Mouse (Mus musculus) stomach, postnatal 0 days (tissue): ENCODE measurements around the gene Man2b1. TPM values are rescaled to one million over a fixed set of nuclear protein-coding genes. Genes with fewer than 3 reads are reported as not detected.

Source experiments
- ATAC-seq: fragments of 200-750 bp; cut with Nextera tagmentation; 2 replicates; pipeline ENCODE4 v1.8.0; 2017; ENCODE audit not compliant: low FRiP score, low TSS enrichment
- DNase-seq: peaks from one replicate; pipeline ENCODE4 v3.0.0-alpha.2; 2016; ENCODE audit warnings: low spot score
- H3K27ac ChIP-seq: fragments of 300-500 bp; sonication (generic); replicated peaks from 2 replicates; pipeline ENCODE4 v1.5.1; 2014; ENCODE audit warnings: mild to moderate bottlenecking, control low read depth
- H3K27me3 ChIP-seq: fragments of 300-500 bp; sonication (generic); 2 replicates; pipeline ENCODE4 v1.6.1; 2014; ENCODE audit warnings: low read length; ENCODE audit not compliant: control insufficient read depth, insufficient read depth
- H3K36me3 ChIP-seq: fragments of 300-500 bp; sonication (generic); 2 replicates; pipeline ENCODE4 v1.6.1; 2014; ENCODE audit warnings: low read length, mixed read lengths; ENCODE audit not compliant: control insufficient read depth, insufficient read depth
- H3K4me1 ChIP-seq: fragments of 300-500 bp; sonication (generic); replicated peaks from 2 replicates; pipeline ENCODE4 v1.6.1; 2014; ENCODE audit warnings: antibody characterized with exemption; ENCODE audit not compliant: control insufficient read depth, insufficient read depth
- H3K4me2 ChIP-seq: fragments of 300-500 bp; sonication (generic); replicated peaks from 2 replicates; pipeline ENCODE4 v1.6.1; 2014; ENCODE audit warnings: low read depth, mild to moderate bottlenecking, control low read depth, moderate library complexity
- H3K4me3 ChIP-seq: fragments of 300-500 bp; sonication (generic); 2 replicates; pipeline ENCODE4 v1.5.1; 2014; ENCODE audit warnings: low read depth, low read length, control low read depth
- H3K9ac ChIP-seq: fragments of 300-500 bp; sonication (generic); 2 replicates; pipeline ENCODE4 v1.6.1; 2014; ENCODE audit warnings: mild to moderate bottlenecking, low read length, control low read depth, mixed read lengths
- H3K9me3 ChIP-seq: fragments of 300-500 bp; sonication (generic); 2 replicates; pipeline ENCODE4 v1.6.1; 2016; ENCODE audit warnings: low read length; ENCODE audit not compliant: control insufficient read depth
- CTCF ChIP-seq: IDR thresholded peaks from 2 replicates; pipeline ENCODE4 v1.5.1; 2016; ENCODE audit warnings: antibody characterized with exemption, low read depth, mild to moderate bottlenecking, moderate library complexity
- EP300 ChIP-seq: optimal IDR thresholded peaks from 2 replicates; pipeline ENCODE3; 2016; ENCODE audit warnings: antibody characterized with exemption
- WGBS: fragments of 180-500 bp; shearing (Covaris S2); extraction: QIAGEN DNeasy Blood & Tissue Kit; methylation state at CpG from one replicate; pipeline ENCODE4 v1.1.7; 2014; 5-methylcytosine and 5-hydroxymethylcytosine counted together
- polyA plus RNA-seq: library from polyadenylated mRNA; unstranded; fragments of >200 nt; fragmentation: Nextera tagmentation; extraction: Ambion mirVana; gene quantifications from 2 replicates; pipeline ENCODE4 v1.2.1, GENCODE M21; 2015

The Man2b1 gene
- polyA plus RNA-seq, 1 experiment from 2014 or later, result 29.1 TPM

DNA sequence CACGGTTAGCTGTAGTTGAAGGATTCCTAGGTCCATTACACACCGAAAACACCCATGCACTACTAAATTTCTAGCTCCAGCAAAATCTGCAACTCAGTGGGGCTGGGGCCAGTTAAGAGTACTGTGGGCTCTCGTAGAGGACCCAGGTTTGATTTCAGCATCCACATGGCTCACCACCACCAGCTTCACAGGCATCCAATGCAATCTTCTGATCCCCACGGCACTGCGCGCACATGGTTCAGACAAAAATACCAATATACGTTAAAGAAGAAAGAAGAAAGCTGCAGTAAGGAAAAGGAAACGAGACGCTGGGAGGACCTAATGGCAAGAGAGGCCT lies 46.7 kb upstream of the Man2b1 start:
- H3K27me3 ChIP-seq, result no peaks in the 10 kb centered on the region
- H3K4me2 ChIP-seq, result peak overlapping the region; percentile 79
- peak overlapping the region; percentile 90 for H3K27ac ChIP-seq
- WGBS, result under 1% methylated on average over 9 of the region's 9 CpGs
- peak overlapping the region; percentile 79 for H3K4me3 ChIP-seq
- TF ChIP-seq EP300 (no peak), CTCF (no peak)
- no peaks in the 10 kb centered on the region for H3K9me3 ChIP-seq
- H3K9ac ChIP-seq, result peak overlapping the region; percentile 61
- ATAC-seq, result peak; percentile 19; the same call in 1 of the 2 replicates
- H3K4me1 ChIP-seq, result no peaks in the 10 kb centered on the region
- no peak for DNase-seq
- peaks cover 19% of the 10 kb centered on the region for H3K36me3 ChIP-seq

- peaks cover 18% of the 10 kb centered on the region for H3K36me3 ChIP-seq
- peak; percentile 86 for ATAC-seq
- H3K9ac ChIP-seq, result peak within 1 kb of the TSS; percentile 86
- no peaks in the 10 kb centered on the region for H3K4me1 ChIP-seq
- H3K27ac ChIP-seq, result peak within 1 kb of the TSS; percentile 99
- WGBS, result under 1% methylated on average over 55 of the region's 59 CpGs
- no peaks in the 10 kb centered on the region for H3K27me3 ChIP-seq
- peak within 1 kb of the TSS; percentile 95 for H3K4me2 ChIP-seq
- H3K4me3 ChIP-seq, result peak within 1 kb of the TSS; percentile 79
- H3K9me3 ChIP-seq, result no peaks in the 10 kb centered on the region
- TF ChIP-seq CTCF (no peak), EP300 (no peak)
- DNase-seq, result peak; percentile 92
Measured at GRCm38 (mm10) chr8:85036718-85037365, 46.2 kb upstream of the Man2b1 start, which contains the start of gene Tnpo2. TSS of gene Tnpo2 (plus strand) at chr8:85036915.

DNA sequence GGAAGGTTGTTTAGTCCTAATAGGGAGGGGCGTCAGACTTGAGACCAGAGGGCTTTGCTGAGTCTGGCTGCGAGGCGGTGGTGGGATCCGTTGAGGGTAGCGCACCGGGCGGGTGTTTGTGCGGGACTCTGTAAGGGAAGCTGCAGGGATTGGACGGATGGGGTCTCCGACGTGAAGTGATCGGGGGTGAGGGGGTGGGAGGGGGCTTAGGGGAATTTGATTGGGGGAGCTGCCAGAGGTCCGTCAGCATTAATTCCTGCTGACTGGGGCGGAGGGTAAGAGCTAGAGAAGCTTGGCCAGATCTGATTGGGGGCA lies 45.7 kb upstream of the Man2b1 start:
- Histone ChIP-seq H3K9me3 (no peaks in the 10 kb centered on the region), H3K36me3 (peaks cover 14% of the 10 kb centered on the region), H3K4me2 (peak overlapping the region; percentile 95), H3K27me3 (no peaks in the 10 kb centered on the region), H3K4me3 (peak overlapping the region; percentile 79), H3K27ac (peak overlapping the region; percentile 99), H3K4me1 (no peaks in the 10 kb centered on the region), H3K9ac (peak overlapping the region; percentile 86)
- ATAC-seq (peak; percentile 35), DNase-seq (no peak)
- 2% methylated on average over 14 of the region's 14 CpGs for WGBS
- no peak for TF ChIP-seq EP300
- TF ChIP-seq CTCF, result no peak

DNA sequence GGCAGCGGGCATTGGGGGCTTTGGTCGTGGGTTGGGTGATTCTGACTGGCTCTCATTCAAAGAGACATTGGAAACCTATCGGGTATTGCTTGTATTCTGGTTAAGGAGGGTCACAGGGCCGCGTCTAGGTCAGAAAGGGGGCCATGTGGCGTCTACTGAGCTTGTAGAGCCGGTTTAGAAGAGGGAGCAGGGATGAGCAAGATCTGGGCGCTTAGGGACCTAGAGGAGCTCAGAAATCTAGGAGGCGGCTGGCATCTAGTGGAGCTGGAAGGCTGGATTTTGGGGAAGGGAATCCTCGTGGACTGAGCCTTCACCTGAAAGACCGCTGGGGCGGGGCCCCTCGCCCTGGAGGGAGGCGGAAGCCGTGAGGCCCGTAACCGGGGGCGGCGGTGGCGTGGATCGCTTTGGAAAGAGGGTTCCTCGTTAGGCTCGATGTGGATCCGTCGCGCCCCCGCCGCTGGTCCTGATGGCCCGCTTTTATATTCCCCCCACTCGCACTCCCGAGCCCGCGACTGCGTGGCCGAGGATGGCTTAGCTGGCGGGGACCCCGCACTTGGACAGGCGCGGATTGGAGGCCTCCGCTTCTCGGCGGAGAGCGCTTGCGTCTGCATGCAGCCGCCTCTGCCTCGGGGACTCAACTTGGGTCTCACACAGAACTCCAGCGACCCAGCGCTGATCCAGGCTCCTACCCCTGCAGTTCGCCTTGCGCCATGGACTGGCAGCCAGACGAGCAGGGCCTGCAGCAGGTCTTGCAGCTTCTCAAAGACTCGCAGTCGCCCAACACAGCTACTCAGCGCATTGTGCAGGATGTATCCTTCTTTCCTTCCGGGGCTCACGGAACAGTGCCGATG lies 45.2 kb upstream of the Man2b1 start:
- Histone ChIP-seq H3K4me2 (peak overlapping the region; percentile 95), H3K4me1 (no peaks in the 10 kb centered on the region), H3K9ac (peak overlapping the region; percentile 86), H3K27me3 (no peaks in the 10 kb centered on the region), H3K27ac (peak overlapping the region; percentile 99), H3K4me3 (peak overlapping the region; percentile 79), H3K9me3 (no peaks in the 10 kb centered on the region), H3K36me3 (peaks cover 10% of the 10 kb centered on the region)
- 2% methylated on average over 50 of the region's 57 CpGs for WGBS
- peak; percentile 18; the same call in 1 of the 2 replicates for ATAC-seq
- peak; percentile 79 for DNase-seq
- TF ChIP-seq EP300, result no peak
- peak; percentile 19; the same call in 1 of the 2 replicates for TF ChIP-seq CTCF

DNA sequence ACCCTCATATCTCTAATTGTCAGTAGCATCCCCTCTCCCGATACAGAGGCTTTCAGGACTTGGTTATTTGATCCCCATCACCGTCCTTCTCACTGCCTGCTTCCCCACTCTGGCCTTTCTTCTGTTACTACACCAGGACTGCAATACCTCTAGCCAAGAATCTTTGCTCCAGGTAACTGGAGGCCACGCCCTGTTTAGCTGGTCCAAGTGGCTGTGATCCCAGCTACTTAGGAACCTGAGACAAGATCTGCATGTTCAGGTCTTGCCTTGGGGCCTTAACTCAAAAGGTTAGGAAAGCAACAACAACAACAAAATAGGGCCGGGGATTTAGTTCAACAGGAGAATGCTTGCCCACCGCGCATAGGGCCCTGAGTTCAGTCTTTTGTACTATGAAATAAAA lies 39.5 kb upstream of the Man2b1 start:
- Histone ChIP-seq H3K9ac (no peak overlapping the region), H3K4me1 (no peaks in the 10 kb centered on the region), H3K9me3 (no peaks in the 10 kb centered on the region), H3K4me2 (no peak overlapping the region), H3K27ac (no peak overlapping the region), H3K27me3 (no peaks in the 10 kb centered on the region), H3K4me3 (no peak overlapping the region), H3K36me3 (peaks cover 36% of the 10 kb centered on the region)
- DNase-seq (no peak), ATAC-seq (no peak)
- TF ChIP-seq EP300, result no peak
- no peak for TF ChIP-seq CTCF
- WGBS, result 88% methylated on average over 6 of the region's 6 CpGs

DNA sequence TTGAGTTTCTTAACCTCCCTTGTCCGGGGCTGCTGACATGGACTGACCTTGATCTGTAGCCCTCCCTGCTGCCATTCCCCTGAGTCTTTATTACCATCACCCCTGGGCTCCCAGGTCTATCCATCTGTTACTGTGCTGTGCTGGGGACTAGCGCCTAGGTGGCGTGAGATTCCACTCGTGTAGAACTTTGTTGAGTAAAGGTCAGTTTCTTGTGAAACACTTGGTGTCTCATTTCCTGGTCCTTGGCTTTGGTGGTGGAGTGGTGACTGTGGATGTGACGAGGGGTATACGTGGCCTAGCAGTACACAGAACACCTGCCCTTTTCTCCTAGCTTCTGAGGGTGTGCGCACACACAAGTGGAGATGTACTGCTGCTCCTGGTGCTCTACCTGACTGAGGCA lies 25.7 kb upstream of the Man2b1 start:
- no peak overlapping the region for H3K4me2 ChIP-seq
- no peak for DNase-seq
- H3K4me3 ChIP-seq, result no peak overlapping the region
- H3K9me3 ChIP-seq, result no peaks in the 10 kb centered on the region
- ATAC-seq, result no peak
- 77% methylated on average over 7 of the region's 7 CpGs for WGBS
- H3K27ac ChIP-seq, result no peak overlapping the region
- no peak overlapping the region for H3K9ac ChIP-seq
- H3K4me1 ChIP-seq, result peaks cover 4% of the 10 kb centered on the region; the same call in 1 of the 2 replicates
- TF ChIP-seq EP300, result no peak
- 0 out of 2 replicates have a peak, but pooled peaks have one; percentile 3 for TF ChIP-seq CTCF
- H3K36me3 ChIP-seq, result peaks cover 23% of the 10 kb centered on the region
- H3K27me3 ChIP-seq, result no peaks in the 10 kb centered on the region
